Mouse (Mus musculus) megakaryocyte, embryonic 14.5 days (primary cell): ENCODE data around the gene Nup214.

ENCODE experiments used
- FLI1 ChIP-seq: IDR thresholded peaks from 2 replicates; pipeline ENCODE4 v1.6.1; 2012; ENCODE audit warnings: low read length, inconsistent platforms, mixed read lengths
- GATA1 ChIP-seq: IDR thresholded peaks from 3 replicates; pipeline ENCODE4 v1.6.1; 2012; ENCODE audit warnings: mixed read lengths, low read length, inconsistent platforms, borderline replicate concordance

DNA sequence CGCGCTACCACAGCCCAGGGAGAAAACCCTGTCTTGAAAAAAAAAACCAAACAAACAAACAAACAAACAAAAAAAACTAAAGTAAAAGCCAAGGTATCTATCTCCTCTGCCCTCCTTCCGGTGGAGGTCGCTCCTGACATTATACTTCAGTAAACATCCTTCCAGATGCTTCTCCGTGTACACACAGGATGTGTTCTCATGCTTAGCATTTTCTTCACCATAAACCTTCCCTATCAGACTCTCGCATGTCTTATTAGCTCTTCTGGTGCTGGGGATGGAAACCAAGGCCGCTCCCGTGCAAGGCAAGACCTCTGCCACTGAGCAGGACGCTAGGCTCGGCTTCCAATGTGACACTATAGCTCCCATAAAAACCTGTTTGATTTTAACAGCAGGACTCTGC, 103.5 kb downstream of the Nup214 start:
- TF ChIP-seq GATA1, result no peak
- TF ChIP-seq FLI1, result no peak
